Mouse (Mus musculus): ENCODE data around the gene Cdkn1c. TPM values are rescaled to one million over a fixed set of nuclear protein-coding genes. Genes with fewer than 3 reads are reported as not detected.

Cdkn1c gene
- total RNA-seq, 2 experiments from 2014 or later: 23.2 to 23.5 TPM

DNA sequence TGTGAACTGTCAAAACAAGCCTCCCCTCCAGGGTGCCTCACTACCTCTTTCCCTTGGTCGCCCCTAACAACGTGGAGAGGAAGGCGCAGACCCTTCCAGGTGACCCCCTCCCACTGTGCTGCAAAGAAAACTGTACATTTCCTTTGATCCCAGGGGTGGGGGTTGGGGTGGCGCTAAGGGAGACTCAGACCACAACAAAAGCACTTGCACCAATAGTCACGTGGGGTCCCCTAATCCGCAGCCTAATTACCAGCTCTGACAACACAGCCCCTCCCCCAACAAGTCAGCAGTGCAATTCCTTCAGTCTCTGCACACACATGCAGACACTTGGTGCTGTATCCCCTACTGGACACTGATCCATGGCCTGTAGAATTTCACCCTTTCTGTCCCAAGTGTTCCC, 6.9 kb upstream of the Cdkn1c start:
- no peak for TF ChIP-seq CTCF (IDR thresholded peaks at IDR 0.05)
- no peak for DNase-seq
- H3K27ac ChIP-seq: no peak overlapping the region
- intact Hi-C loops (cut with DNase I): loop anchor here (5.0 to 10.0 kb wide), 3 partner anchors 233 to 463 kb away; partner anchors contain the start of genes Trpm5 and Tspan32
- H3K4me3 ChIP-seq: no peak overlapping the region

GRCm38 (mm10) chr7:143466099-143466677, 5.3 kb upstream of the Cdkn1c start:
- peak; percentile 85 for DNase-seq
- Histone ChIP-seq H3K4me3 (no peak overlapping the region), H3K27ac (no peak overlapping the region)
- TF ChIP-seq CTCF (IDR thresholded peaks at IDR 0.05): peak; percentile 98; the same call in 1 of the 2 replicates
- intact Hi-C loops (cut with DNase I): loop anchor here (1.0 to 10.0 kb wide), 4 partner anchors 231 to 461 kb away; partner anchors contain the start of genes Trpm5 and Tspan32

GRCm38 (mm10) chr7:143464811-143465560, 4.1 kb upstream of the Cdkn1c start:
- H3K4me3 ChIP-seq: peak overlapping the region; percentile 67

GRCm38 (mm10) chr7:143463865-143464415, 3.1 kb upstream of the Cdkn1c start:
- Histone ChIP-seq H3K27ac (no peak overlapping the region), H3K4me3 (peak overlapping the region; percentile 1; the same call in 1 of the 2 replicates)
- DNase-seq: peak; percentile 87
- TF ChIP-seq CTCF (IDR thresholded peaks at IDR 0.05): peak; percentile 98
- intact Hi-C loops (cut with DNase I): loop anchor here (5.0 to 10.0 kb wide), 5 partner anchors 57 to 459 kb away; partner anchors contain the start of gene Tspan32

More at GRCm38 (mm10) chr7:143464811-143465560, 4.1 kb upstream of the Cdkn1c start:
- no peak for TF ChIP-seq CTCF (IDR thresholded peaks at IDR 0.05)
- no peak overlapping the region for H3K27ac ChIP-seq
- intact Hi-C loops (cut with DNase I): loop anchor here (5.0 to 10.0 kb wide), 6 partner anchors 58 to 460 kb away; partner anchors contain the start of genes Trpm5 and Tspan32
- DNase-seq: peak; percentile 61

DNA sequence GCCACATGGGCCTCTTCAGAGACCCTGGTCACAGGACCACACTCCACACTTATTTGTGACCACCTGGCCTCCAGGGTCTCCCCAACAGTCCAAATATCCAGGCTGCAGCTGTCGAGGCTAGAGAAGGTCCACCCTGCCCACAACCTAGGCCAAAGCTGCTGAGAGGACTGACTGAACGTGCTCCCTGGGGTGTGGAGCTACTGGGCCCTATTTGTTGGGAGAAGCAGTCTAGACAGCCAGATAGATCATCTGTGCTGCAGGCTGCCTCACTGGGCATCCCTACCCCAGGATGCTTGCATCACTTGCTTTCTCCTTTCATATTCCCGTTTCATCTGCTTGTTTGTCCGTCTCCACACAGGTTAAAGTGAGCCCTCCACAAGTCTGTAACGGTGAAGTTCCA, 1.7 kb upstream of the Cdkn1c start:
- intact Hi-C loops (cut with DNase I): loop anchor here (5.0 to 10.0 kb wide), 5 partner anchors 55 to 458 kb away; partner anchors contain the start of gene Tspan32
- DNase-seq: no peak
- Histone ChIP-seq H3K4me3 (no peak overlapping the region), H3K27ac (no peak overlapping the region)
- no peak for TF ChIP-seq CTCF (IDR thresholded peaks at IDR 0.05)

DNA sequence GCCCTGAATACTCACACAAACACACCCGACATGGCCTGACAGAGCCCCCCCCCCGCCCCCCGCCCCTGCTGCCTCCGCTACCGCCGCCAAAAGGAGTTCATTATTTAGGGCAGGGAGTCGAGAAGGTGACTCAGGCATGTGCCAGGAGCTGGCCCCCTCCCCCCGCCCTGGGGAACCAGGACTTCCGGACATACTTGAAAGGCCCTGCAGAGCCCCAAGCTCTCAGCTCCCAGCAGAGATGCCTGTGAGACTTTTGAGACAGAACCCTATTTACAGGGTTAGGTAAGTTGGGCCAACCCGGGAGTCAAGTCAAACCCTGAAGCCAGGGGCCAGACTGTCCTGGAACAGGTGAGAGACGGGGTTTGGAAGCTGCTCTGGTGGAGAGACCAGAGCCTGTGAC, 1.1 kb upstream of the Cdkn1c start:
- H3K27ac ChIP-seq: no peak overlapping the region
- no peak for DNase-seq
- intact Hi-C loops (cut with DNase I): loop anchor here (5.0 to 10.0 kb wide), 5 partner anchors 55 to 457 kb away; partner anchors contain the start of gene Tspan32
- TF ChIP-seq CTCF (IDR thresholded peaks at IDR 0.05): no peak
- H3K4me3 ChIP-seq: no peak overlapping the region

DNA sequence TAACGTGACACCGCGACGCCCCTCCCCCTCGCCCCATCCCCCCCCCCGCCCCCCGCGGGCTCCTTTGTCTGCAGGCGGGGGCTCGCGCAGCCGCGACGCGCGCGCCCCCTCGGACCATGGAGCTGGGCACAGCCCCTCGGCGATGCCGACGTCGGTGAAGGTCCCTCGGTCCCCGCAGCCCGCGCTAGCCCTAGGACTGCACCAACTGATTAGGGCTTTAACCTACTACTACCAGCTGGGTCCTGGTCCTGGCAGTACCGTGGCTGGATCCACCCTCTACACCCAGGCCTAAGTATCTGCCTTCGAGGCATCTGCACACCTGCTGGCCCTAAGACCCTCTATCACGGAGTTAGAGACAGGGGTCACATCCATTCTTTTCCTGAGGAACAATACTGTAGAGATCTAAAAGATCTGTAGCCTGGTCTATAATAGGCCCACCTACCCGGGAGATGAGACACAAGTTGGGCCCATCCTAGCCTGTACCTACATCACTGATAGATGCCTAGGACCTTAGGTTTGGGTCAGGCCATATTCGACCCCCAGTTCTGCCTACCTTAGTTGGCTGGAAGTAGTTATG, 532 bp upstream of the Cdkn1c start:
- Histone ChIP-seq H3K4me3 (peak overlapping the region; percentile 81), H3K27ac (peak overlapping the region; percentile 59)
- DNase-seq: no peak
- TF ChIP-seq CTCF (IDR thresholded peaks at IDR 0.05): no peak
- intact Hi-C loops (cut with DNase I): loop anchor here (5.0 to 10.0 kb wide), 5 partner anchors 54 to 457 kb away; partner anchors contain the start of gene Tspan32

GRCm38 (mm10) chr7:143460217-143460834, 524 bp downstream of the Cdkn1c start:
- TF ChIP-seq CTCF (IDR thresholded peaks at IDR 0.05): no peak; the same call in 1 of the 2 replicates
- no peak for DNase-seq
- Histone ChIP-seq H3K27ac (peak overlapping the region; percentile 82), H3K4me3 (peak overlapping the region; percentile 81)
- intact Hi-C loops (cut with DNase I): loop anchor here (5.0 to 10.0 kb wide), 5 partner anchors 53 to 456 kb away; partner anchors contain the start of gene Tspan32

GRCm38 (mm10) chr7:143459332-143460211, 1.3 kb downstream of the Cdkn1c start:
- TF ChIP-seq CTCF (IDR thresholded peaks at IDR 0.05): no peak
- intact Hi-C loops (cut with DNase I): loop anchor here (5.0 to 10.0 kb wide), 5 partner anchors 52 to 455 kb away; partner anchors contain the start of gene Tspan32
- peak overlapping the region; percentile 81 for H3K4me3 ChIP-seq
- H3K27ac ChIP-seq: peak overlapping the region; percentile 82
- peak; percentile 82 for DNase-seq

DNA sequence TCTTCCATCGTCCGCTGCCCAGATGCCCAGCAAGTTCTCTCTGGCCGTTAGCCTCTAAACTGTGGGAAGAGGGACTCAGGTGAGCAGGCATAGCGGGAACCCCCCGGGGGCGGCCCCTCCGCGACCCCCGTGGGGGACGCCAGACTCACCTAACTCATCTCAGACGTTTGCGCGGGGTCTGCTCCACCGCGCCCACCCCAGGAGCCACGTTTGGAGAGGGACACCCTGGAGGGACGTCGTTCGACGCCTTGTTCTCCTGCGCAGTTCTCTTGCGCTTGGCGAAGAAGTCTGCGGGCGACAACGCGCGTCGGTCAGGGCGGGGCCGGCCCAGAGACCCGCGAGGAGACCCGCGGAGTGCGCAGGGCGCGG, 1.9 kb downstream of the Cdkn1c start:
- H3K4me3 ChIP-seq: peak overlapping the region; percentile 81

GRCm38 (mm10) chr7:143447130-143447529, 13.7 kb downstream of the Cdkn1c start:
- TF ChIP-seq CTCF (IDR thresholded peaks at IDR 0.05): no peak
- intact Hi-C loops (cut with DNase I): no loop called here
- no peak overlapping the region for H3K4me3 ChIP-seq
- peak; percentile 73 for DNase-seq
- H3K27ac ChIP-seq: no peak overlapping the region

More for the DNA sequence above, 1.9 kb downstream of the Cdkn1c start:
- intact Hi-C loops (cut with DNase I): no loop called here
- peak overlapping the region; percentile 82 for H3K27ac ChIP-seq
- TF ChIP-seq CTCF (IDR thresholded peaks at IDR 0.05): no peak
- DNase-seq: no peak
